Mouse (Mus musculus): ENCODE data around the gene Cux2. TPM values are rescaled to one million over a fixed set of nuclear protein-coding genes. Genes with fewer than 3 reads are reported as not detected.

The Cux2 gene
- total and polyA plus RNA-seq, 3 experiments: 0.17 TPM; not detected in 2

DNA sequence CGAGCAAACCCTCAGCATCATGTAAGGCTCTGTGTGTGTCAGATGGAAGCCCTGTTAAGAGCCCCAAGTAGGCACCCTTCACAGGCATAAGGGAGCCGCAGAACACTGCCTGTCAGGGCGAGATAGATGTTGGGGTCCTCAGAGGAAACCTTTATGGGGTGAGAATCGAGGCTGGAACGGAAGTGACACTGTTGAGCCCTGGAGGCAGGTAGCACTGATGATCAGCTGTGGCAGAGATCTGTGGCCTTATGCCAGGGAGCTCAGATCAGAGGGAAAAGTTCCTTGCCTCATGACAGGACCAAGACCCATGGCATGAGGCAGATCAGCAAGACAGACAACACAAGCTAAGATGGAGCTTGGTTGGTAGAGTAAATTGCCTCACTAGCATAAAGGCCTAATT lies 228.8 kb downstream of the Cux2 start:
- H3K4me1 ChIP-seq (ENCODE audit: control insufficient read depth in 1 of 2, insufficient read depth in 2 of 2): peaks cover 20 to 54% of the 10 kb centered on the region in 2 experiments
- dilution Hi-C loops (cut with MboI; ENCODE audit: extremely low pct_ligation_motif_present, extremely low pct_unique_long_range_greater_than_20kb, low sequenced_read_pairs) (no loop called here), in situ Hi-C loops (cut with MboI; ENCODE audit: low pct_ligation_motif_present, low pct_unique_long_range_greater_than_20kb, low sequenced_read_pairs) (no loop called here)
- no peak for DNase-seq (ENCODE audit: extremely low read depth)
- H3K27me3 ChIP-seq (replicated peaks): no peaks in the 10 kb centered on the region
- H3K9ac ChIP-seq (ENCODE audit: insufficient read depth, low read depth): no peak overlapping the region
- no peak overlapping the region for H3K4me2 ChIP-seq (ENCODE audit: insufficient read depth, low read depth, poor library complexity, severe bottlenecking)
- no peak overlapping the region for H3K27ac ChIP-seq (ENCODE audit: insufficient read depth, low read depth)
- TF ChIP-seq USF1 (IDR thresholded peaks at IDR 0.05; ENCODE audit: low read depth, low read length): no peak
- TF ChIP-seq SMC3 (IDR thresholded peaks at IDR 0.05; ENCODE audit: low read depth, low read length): no peak
- TF ChIP-seq CTCF (conservative IDR thresholded peaks at IDR 0.05 in 1 of 2, IDR thresholded peaks at IDR 0.05 in 1 of 2; ENCODE audit: low read depth in 2 of 2, low read length in 2 of 2): no peak
- no peak for TF ChIP-seq ZMIZ1 (IDR thresholded peaks at IDR 0.05; ENCODE audit: low read depth, low read length)
- no peak for TF ChIP-seq CHD1 (IDR thresholded peaks at IDR 0.05; ENCODE audit: low read depth, low read length)
- no peak for TF ChIP-seq POLR2AphosphoS2 (IDR thresholded peaks at IDR 0.05; ENCODE audit: low read depth, low read length)
- TF ChIP-seq MAFK (IDR thresholded peaks at IDR 0.05; ENCODE audit: insufficient replicate concordance, low read length): no peak
- no peak for TF ChIP-seq RCOR1 (conservative IDR thresholded peaks at IDR 0.05; ENCODE audit: low read depth, low read length)
- no peak for TF ChIP-seq CHD2 (IDR thresholded peaks at IDR 0.05; ENCODE audit: low read length)
- no peak for TF ChIP-seq TBP (conservative IDR thresholded peaks at IDR 0.05; ENCODE audit: low read depth, low read length)
- TF ChIP-seq MXI1 (IDR thresholded peaks at IDR 0.05; ENCODE audit: low read depth, low read length): no peak
- TF ChIP-seq E2F4 (IDR thresholded peaks at IDR 0.05; ENCODE audit: insufficient replicate concordance, low read depth, low read length): no peak
- TF ChIP-seq BHLHE40 (IDR thresholded peaks at IDR 0.05; ENCODE audit: low read depth, low read length): no peak
- no peak for TF ChIP-seq IRF4 (IDR thresholded peaks at IDR 0.05; ENCODE audit: low read depth, low read length)
- TF ChIP-seq GABPA (IDR thresholded peaks at IDR 0.05; ENCODE audit: insufficient replicate concordance, low read depth, low read length): no peak
- no peak for TF ChIP-seq MAZ (IDR thresholded peaks at IDR 0.05; ENCODE audit: low read depth, low read length)
- no peak overlapping the region for H3K4me3 ChIP-seq (replicated peaks in 1 of 3; ENCODE audit: low read depth in 2 of 3, low read length in 2 of 3, poor library complexity in 1 of 3)
- H3K9me3 ChIP-seq (replicated peaks; ENCODE audit: low read length): no peaks in the 10 kb centered on the region
- H3K79me2 ChIP-seq (replicated peaks; ENCODE audit: control insufficient read depth, extremely low read depth, insufficient read depth, poor library complexity, severe bottlenecking): peaks cover 51% of the 10 kb centered on the region
- peaks cover 92 to 100% of the 10 kb centered on the region in 2 experiments for H3K36me3 ChIP-seq (replicated peaks in 1 of 2; ENCODE audit: control insufficient read depth in 1 of 2, insufficient read depth in 1 of 2, low read length in 1 of 2)

DNA sequence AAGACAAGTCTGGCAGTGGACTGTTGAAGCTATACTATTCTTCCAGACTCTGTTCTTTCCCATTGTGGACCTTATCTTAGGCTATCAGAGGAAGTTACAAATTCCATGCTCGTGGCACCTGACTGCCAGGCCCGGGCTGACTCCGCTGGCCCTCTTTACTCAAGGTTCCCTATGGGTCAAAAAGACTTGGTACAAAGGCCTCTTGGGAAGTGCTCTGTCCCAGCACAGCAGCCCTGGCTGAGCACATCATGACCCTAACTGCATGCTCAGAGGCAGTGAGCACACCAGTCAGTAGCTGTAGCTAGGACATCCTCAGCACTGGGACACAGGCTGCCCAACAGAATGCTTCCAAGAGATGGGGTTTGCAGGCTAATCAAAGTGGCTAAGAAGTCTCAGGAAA lies 229.2 kb downstream of the Cux2 start:
- Histone ChIP-seq H3K79me2 (replicated peaks; ENCODE audit: control insufficient read depth, extremely low read depth, insufficient read depth, poor library complexity, severe bottlenecking) (peaks cover 46% of the 10 kb centered on the region), H3K4me1 (ENCODE audit: control insufficient read depth in 1 of 2, insufficient read depth in 2 of 2) (peaks cover 20 to 50% of the 10 kb centered on the region in 2 experiments), H3K9me3 (replicated peaks; ENCODE audit: low read length) (no peaks in the 10 kb centered on the region), H3K27ac (ENCODE audit: insufficient read depth, low read depth) (no peak overlapping the region), H3K9ac (ENCODE audit: insufficient read depth, low read depth) (no peak overlapping the region), H3K4me2 (ENCODE audit: insufficient read depth, low read depth, poor library complexity, severe bottlenecking) (no peak overlapping the region), H3K36me3 (replicated peaks in 1 of 2; ENCODE audit: control insufficient read depth in 1 of 2, insufficient read depth in 1 of 2, low read length in 1 of 2) (peaks cover 92 to 100% of the 10 kb centered on the region in 2 experiments), H3K4me3 (replicated peaks in 1 of 3; ENCODE audit: low read depth in 2 of 3, low read length in 2 of 3, poor library complexity in 1 of 3) (no peak overlapping the region), H3K27me3 (replicated peaks) (no peaks in the 10 kb centered on the region)
- in situ Hi-C loops (cut with MboI; ENCODE audit: low pct_ligation_motif_present, low pct_unique_long_range_greater_than_20kb, low sequenced_read_pairs) (no loop called here), dilution Hi-C loops (cut with MboI; ENCODE audit: extremely low pct_ligation_motif_present, extremely low pct_unique_long_range_greater_than_20kb, low sequenced_read_pairs) (no loop called here)
- no peak for TF ChIP-seq NRF1 (IDR thresholded peaks at IDR 0.05; ENCODE audit: low read depth, low read length)
- TF ChIP-seq ZKSCAN1 (IDR thresholded peaks at IDR 0.05; ENCODE audit: borderline replicate concordance, low read depth, low read length): no peak
- no peak for TF ChIP-seq RCOR1 (conservative IDR thresholded peaks at IDR 0.05; ENCODE audit: low read depth, low read length)
- TF ChIP-seq UBTF (IDR thresholded peaks at IDR 0.05; ENCODE audit: low read depth, low read length): no peak
- no peak for TF ChIP-seq GABPA (IDR thresholded peaks at IDR 0.05; ENCODE audit: insufficient replicate concordance, low read depth, low read length)
- DNase-seq (ENCODE audit: extremely low read depth): no peak
